Mouse (Mus musculus) CH12.LX (cell line): Measurements from ENCODE around the gene Syne1.

Source experiments
- CTCF ChIP-seq, 2 experiments: IDR thresholded peaks in 1 of 2; conservative IDR thresholded peaks in 1 of 2; 2 replicates each; pipeline ENCODE4 v1.5.1; 2011 to 2012; ENCODE audit warnings: low read depth in 2 of 2, low read length in 2 of 2, improper control_type of control experiment in 1 of 2, inconsistent platforms in 1 of 2, mild to moderate bottlenecking in 1 of 2, moderate library complexity in 1 of 2
- EP300 ChIP-seq: IDR thresholded peaks from 2 replicates; pipeline ENCODE4 v1.6.1; 2011; ENCODE audit warnings: low read length, improper control_type of control experiment
- MAX ChIP-seq: IDR thresholded peaks from 2 replicates; pipeline ENCODE4 v1.6.1; 2011; ENCODE audit warnings: low read length, improper control_type of control experiment
- MAZ ChIP-seq: IDR thresholded peaks from 2 replicates; pipeline ENCODE4 v1.6.1; 2012; ENCODE audit warnings: low read depth, mild to moderate bottlenecking, inconsistent platforms, low read length, improper control_type of control experiment, moderate library complexity
- MXI1 ChIP-seq: IDR thresholded peaks from 2 replicates; pipeline ENCODE4 v1.6.1; 2011; ENCODE audit warnings: mild to moderate bottlenecking, low read depth, low read length, improper control_type of control experiment
- NRF1 ChIP-seq: IDR thresholded peaks from 2 replicates; pipeline ENCODE4 v1.6.1; 2014; ENCODE audit warnings: low read depth, mild to moderate bottlenecking, inconsistent platforms, low read length, improper control_type of control experiment, moderate library complexity
- POLR2A ChIP-seq: IDR thresholded peaks from 2 replicates; pipeline ENCODE4 v1.6.1; 2011; ENCODE audit warnings: low read depth, mild to moderate bottlenecking, improper control_type of control experiment, low read length
- POLR2AphosphoS2 ChIP-seq: IDR thresholded peaks from 2 replicates; pipeline ENCODE4 v1.6.1; 2011; ENCODE audit warnings: low read depth, low read length, improper control_type of control experiment
- RAD21 ChIP-seq: IDR thresholded peaks from 2 replicates; pipeline ENCODE4 v1.6.1; 2011; ENCODE audit warnings: low read depth, mild to moderate bottlenecking, low read length, improper control_type of control experiment, moderate library complexity
- TBP ChIP-seq: conservative IDR thresholded peaks from 2 replicates; pipeline ENCODE4 v1.6.1; 2011; ENCODE audit warnings: low read depth, low read length, improper control_type of control experiment
- TCF12 ChIP-seq: IDR thresholded peaks from 2 replicates; pipeline ENCODE4 v1.6.1; 2014; ENCODE audit warnings: low read depth, mild to moderate bottlenecking, inconsistent platforms, low read length, improper control_type of control experiment
- ZC3H11A ChIP-seq: IDR thresholded peaks from 2 replicates; pipeline ENCODE4 v1.6.1; 2012; ENCODE audit warnings: low read depth, mild to moderate bottlenecking, inconsistent platforms, low read length, improper control_type of control experiment
- ZKSCAN1 ChIP-seq: IDR thresholded peaks from 2 replicates; pipeline ENCODE4 v1.6.1; 2012; ENCODE audit warnings: low read depth, inconsistent platforms, low read length, improper control_type of control experiment, borderline replicate concordance

- TF ChIP-seq CTCF (conservative IDR thresholded peaks at IDR 0.05 in 1 of 2, IDR thresholded peaks at IDR 0.05 in 1 of 2; ENCODE audit: low read depth in 2 of 2, low read length in 2 of 2), result no peak
- TF ChIP-seq ZC3H11A, result no peak
- TF ChIP-seq MAZ, result no peak
- no peak for TF ChIP-seq POLR2A
- TF ChIP-seq MAX, result no peak
- TF ChIP-seq EP300, result no peak
- TF ChIP-seq MXI1, result no peak
- TF ChIP-seq RAD21, result no peak
- no peak for TF ChIP-seq POLR2AphosphoS2
- no peak for TF ChIP-seq TBP
- TF ChIP-seq NRF1, result no peak
- TF ChIP-seq ZKSCAN1, result no peak
- no peak for TF ChIP-seq TCF12
These were observed 371.4 kb downstream of the Syne1 start for GRCm38 (mm10) chr10:5179891-5180290.
